Mouse (Mus musculus) MEL-GATA-1-ER (cell line): ENCODE data around the gene Tssk3.
"Not testable (repeated sequence)": the region's sequence is repeated elsewhere in the genome, so short reads cannot be mapped to it uniquely, and the experiment has no call there.

ENCODE experiments used
- DNase-seq: peaks from one replicate; pipeline ENCODE4 v3.0.0-alpha.2; 2012; ENCODE audit warnings: low read depth; ENCODE audit errors: extremely low read depth

The Tssk3 gene

DNA sequence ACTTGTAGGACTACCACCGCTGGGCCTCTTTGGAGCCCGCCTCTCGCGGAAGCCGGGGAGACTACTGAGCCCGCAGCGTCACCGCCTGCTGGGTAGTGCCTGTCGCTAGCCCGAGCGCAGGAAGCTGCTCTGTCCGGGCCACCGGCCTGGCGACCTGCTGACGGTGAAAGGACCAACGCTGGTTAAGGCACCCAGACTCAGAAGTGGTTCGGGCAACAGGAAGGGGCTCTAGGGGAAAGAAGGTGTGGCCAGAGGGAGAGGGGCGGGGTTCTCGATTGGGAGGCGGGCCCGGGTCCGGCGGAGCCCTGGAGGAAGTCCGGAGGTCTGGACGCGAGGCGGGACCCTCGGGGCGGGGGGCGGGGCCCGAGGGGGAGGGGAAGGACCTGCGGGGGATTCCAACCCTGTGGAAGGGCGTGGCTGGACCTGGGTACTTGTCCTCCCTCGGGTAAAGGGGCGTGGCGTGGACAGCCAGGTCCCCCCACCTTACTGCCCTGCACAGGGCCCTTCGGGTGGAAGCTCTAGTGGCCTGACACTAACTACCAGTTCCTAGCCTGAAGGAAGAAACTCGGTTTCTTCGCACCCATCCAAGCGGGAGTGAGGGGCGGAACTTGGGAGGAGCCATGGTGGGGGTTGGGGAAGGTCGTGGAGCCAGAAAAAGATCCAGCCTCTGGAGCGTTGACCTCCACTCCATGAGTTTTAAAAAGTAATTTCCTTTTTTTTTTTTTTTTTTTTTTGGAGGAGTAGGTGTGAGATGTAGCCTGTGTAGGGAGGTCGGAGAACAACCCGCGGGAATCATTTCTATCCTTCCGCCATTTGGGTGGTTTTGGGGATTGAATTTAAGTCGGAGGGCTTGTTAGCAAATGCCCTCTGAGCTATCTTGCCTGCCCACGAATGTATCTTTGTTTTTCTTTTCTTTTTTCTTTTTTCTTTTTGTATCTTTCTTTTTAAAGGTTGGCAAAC, 10.1 kb upstream of the Tssk3 start:
- peak; percentile 42 for DNase-seq

DNA sequence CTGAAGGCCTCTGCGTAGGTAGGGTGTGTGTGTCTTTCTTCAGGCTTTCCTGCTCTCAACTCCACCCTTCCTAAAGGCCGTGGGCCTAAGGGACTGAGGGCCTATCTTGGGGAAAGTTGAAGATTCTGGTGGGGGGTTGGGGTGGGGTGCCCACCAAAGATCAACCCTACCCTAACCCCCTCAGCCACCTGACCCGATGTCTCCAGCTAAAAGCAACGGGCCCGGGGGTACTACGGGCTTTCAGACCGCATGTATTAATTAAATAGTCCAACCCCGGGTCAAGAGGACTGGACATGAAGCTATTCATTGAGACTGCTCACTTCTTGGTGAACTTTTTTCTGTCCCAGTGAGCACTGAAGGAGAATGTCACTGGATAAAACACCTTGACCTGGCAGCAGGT, 9.2 kb upstream of the Tssk3 start:
- DNase-seq: no peak

DNA sequence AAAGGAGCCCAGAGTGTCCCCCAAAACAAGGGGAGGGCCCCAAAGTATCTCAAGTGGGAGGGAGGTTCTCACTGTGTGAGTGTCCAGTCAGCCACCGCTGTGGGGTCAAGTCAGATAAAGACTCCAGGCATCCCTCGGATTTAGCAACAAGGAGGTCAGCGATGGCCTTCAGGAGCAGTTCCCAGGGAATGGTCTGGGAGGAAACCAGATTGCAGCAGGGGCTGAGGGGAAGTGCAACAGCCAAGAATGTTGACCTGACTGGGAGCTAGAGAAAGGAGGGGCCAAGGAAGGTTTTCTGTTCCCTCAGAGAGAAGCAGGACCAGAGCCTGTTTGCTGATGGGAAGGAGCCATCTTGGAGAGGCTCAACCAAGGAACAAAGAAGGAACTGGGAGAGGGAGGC, 8.1 kb upstream of the Tssk3 start:
- DNase-seq: no peak

DNA sequence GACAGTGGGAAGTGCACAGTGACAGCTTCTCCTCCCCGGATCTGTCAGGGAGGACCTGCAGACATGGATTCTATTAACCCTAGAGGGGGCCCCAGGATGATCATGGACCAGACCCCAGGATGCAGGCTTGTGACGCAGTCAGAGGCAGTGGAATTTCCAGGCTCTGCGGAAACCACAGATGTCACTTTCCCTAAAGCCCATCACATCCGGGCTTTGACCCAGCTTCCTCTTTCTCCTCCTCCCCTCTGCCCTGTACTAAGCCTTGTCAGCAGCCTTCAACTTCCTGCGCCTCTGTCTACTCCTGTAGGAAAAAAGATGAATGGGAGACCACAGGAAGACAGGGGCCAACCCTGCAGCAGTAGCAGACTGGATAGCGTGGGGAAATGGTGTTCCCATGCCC, 5.8 kb upstream of the Tssk3 start:
- peak; percentile 38 for DNase-seq

DNA sequence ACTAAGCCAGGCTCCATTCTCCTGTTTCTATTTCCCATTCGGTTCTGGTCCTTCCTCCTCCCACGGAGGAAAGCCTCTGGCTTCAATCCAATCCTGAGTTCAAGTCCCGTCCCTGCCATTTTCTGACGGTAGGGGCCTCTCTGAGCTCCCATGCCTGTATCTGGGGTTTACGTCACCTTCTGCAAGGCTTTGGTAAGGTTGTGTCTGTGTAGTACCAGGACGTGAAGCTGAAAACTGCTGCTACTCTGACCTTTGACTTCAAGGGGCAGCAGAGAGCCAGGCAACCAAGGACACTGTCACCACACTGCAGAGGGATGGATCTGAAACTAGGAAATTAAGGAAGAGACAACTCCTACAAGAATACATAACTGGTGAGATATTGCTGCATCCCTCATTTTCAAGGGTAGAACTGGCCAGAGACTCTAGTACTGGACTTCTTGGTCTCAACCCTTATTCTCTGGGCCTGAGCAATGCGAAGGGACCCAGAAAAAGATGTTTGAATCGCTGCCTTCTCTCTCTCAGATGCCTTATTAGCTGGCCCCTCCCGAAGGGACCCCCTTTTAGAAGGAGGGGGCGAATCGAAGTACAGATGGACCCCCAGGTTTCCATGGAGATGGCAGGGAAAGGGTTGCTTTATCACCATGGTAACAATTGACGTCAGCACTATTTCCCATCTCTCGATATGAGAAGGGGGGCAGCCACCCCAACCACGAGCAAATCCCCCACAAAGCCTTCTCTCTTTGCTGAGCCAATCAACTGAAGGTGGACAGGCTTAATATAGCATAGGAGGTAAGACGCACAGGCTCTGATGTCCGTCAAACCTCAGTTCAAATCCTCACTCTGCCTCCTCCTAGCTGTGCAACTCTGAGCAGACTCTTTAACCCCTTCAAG, 5.1 kb upstream of the Tssk3 start:
- no peak for DNase-seq

DNA sequence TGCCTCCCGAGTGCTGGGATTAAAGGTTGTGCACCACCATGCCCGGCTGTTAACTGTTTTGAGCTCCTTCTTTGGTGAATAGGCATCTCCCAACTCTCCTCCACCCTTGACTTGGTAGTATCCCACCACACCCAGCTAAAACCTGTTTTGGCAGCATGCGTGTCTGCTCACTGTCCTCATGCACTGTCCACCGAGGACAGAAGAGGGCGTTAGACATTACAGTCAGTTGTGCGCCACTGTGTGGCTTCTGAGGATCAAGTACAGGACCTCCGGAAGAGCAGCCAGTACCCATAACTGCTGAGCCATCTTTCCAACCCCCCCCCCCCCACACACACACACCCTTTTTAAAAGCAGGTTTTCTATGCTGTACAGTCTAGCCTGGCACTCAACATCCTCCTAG, 3.9 kb upstream of the Tssk3 start:
- DNase-seq: no peak

DNA sequence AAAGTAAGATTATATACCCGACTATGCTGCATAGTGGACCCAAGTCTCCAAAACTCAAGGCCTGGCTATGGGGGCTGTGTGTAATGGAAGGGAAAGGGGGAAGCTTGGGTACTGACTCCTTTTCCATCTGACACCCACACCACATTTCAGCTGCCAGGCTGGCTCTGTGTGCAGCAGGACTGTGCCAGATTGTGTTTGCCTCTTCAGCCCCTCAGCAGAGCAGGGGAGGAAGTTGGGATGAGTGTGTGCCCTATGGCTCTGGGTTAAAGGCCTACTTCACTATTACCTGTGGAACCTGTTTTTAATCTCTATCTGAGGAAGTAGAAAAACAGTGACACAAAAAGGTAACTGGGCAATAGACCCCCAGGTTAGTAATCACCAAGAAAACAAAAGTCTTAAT, 9.7 kb downstream of the Tssk3 start:
- DNase-seq: no peak

DNA sequence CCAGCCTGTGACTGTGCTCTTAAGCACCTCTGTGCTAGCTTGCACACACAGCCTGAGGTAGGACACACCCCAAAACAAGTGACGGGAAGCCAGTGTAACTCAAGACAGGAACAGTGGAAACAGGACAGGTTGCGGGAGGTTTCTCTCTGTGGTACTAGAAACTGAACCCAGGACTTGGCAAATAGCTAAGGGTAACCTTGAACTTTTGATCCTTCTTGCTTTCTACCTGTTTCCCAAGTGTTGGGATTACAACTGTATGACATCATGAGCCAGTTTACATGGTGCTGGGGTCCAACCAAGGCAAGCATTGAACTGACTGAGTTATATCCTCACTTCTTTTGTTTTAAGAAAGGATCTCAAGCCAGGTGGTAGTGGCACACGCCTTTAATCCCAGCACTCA, 11.0 kb downstream of the Tssk3 start:
- no peak for DNase-seq

DNA sequence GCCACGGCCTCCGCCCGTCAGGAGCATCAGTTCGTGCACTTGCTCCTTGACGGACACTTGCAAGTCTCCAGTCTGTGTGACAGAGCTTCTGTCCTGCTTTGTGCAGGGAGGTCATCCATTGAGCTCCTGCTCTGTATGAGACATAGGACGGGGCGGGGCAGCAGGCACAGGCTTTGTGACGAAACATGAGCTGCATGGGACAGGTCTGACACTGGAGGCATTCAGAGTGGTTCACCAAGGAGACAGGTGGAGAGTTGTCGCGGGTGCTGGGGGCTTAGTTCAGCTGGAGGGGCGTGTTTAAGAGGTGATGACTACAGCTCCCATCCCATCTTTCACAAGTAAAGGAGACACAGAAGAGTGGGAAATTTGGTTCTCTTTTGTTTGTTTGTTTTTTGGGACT, 14.8 kb downstream of the Tssk3 start:
- DNase-seq: no peak

DNA sequence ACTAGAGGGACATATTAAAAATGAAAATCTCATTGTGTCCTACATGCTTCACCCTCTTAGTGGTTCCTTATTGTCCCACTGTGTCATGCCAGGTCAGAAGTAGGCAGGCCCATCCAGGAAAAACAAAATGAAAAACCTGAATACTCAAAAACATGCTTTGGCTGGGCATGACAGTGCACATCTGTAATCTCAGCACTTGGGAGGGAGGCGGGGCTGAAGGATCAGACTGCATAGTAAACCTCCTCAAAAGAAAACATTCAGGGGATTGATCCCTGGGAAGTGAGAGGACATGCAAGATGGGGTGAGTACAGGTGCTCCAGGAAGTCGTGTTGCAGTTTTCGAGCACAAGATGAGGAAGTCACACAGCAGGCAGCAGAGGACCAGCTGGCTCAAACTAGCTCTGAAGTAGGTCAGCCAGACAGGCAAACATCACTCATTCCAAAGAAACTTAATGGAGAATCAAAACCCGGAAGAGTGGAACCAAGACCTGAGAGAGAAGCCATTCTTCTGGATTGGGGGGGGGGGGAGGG, 26.5 kb downstream of the Tssk3 start:
- DNase-seq: no peak

DNA sequence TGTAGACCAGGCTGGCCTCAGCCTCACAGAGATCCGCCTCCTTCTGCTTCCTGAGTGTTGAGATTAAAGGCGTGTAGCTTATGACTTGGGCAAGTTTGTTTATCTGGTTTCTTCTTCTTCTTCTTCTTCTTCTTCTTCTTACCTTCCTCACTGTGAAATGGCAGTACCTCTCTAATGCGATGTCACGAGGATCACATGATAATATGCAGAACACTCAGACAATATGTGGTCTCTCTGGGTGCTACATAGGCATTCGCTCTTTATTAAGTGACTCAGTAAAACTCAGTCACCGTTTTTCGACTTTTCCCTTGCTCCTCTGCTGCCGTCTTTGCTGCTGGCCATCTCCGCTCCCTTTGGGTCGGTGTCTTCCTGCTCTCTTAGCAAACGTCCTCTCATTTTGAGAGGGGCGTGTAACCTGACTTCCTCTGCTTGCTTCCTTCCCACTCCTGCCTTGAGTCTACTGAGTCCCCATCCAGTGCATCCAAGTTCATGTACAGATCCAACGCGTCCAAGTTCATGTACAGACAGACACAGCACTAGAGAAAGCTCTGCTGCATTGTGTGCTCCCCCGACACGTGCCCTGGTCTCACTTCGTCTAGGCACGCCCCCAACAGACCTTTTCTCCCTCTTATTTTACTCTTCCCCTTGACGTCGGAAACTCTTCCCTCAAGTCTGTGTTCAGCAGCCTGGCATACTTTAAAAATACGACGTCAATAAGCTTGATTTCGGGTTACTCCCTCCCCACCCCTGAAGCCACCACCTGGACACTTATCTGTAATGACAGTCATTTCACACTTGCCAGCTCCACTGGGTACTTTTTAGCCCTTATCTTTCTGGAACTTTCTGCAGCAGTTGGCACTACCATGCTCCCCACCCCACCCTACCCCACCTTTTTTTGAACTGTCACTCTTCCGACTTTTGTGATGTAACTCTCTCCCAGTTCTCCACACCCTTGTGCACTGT, 27.4 kb downstream of the Tssk3 start:
- DNase-seq: peak; percentile 62

DNA sequence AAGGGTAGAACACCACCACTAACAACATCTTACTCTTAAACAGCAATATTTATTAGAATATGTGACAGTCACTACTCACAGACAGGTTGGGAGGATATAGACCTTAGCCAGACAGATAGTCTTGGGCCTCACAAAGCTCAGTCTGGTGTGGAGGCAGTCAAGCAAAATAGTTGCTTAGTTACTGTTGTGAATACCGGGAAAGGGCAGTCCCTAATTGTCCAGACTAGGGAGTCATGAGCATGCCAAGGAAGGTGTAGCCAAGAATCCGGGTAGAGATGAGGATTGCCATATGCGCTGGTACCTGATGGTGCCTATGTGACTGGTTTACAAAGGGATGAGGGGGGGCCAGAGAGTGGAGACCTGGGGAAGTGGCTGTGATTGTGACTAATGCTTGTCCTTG, 28.7 kb downstream of the Tssk3 start:
- no peak for DNase-seq

DNA sequence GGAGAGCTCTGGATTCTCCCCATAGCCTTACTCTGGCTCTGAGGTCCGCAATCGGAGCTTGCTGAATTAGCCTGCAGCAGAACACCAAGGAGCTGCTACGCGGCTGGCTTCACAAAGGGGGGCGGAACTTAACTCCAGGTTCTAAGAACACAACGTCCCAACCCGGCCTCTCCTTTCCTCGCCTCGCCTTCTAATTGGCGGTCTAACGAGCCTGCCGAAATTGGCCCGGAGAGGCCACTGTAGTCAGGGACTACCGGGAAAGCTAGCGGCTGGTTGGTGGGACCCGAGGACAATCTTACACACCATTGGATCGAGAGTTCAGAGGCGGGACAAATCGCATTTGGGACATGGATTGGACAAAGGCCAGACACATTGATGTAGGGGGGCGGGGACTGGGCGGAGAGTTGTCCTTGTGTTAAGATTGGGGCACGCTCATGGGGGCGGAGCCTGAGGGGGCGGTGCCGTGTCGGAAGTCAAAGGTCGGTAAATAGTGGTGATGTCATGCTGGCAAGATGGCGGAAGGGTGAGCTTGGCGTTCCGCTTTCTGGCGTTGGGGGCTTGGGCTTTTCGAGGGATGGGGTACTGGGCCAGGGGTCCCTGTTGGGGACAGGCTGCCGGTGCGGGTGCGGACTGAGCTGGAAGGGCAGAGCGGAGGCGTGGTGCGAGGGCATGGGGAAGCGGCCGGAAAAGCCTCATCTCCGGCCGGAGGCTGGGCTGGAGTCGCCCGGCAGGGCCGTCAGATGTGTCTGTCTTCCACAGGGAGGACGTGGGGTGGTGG, 29.4 kb downstream of the Tssk3 start, which contains the start of gene Bsdc1:
Gene Bsdc1, plus strand, starts transcription at position 399 of the 778 bp plus-strand sequence.
- peak; percentile 99 for DNase-seq

DNA sequence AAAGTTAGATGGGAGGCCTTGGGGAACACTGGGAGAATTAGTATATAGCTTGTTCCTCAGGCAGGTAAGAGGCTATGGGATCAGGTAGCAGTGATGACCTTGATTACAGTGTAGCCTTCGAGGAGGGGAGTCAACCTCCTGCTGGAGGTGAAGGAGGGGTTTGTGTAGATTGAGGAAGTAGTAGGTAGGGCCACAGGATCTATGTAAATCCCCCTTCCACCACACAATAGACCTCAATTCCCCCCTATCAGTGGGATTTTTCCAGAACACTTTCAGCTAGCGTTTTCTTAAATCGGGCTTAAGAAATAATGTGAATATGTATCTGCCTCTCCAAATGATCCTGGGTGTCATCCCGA, 30.0 kb downstream of the Tssk3 start:
- DNase-seq: no peak

DNA sequence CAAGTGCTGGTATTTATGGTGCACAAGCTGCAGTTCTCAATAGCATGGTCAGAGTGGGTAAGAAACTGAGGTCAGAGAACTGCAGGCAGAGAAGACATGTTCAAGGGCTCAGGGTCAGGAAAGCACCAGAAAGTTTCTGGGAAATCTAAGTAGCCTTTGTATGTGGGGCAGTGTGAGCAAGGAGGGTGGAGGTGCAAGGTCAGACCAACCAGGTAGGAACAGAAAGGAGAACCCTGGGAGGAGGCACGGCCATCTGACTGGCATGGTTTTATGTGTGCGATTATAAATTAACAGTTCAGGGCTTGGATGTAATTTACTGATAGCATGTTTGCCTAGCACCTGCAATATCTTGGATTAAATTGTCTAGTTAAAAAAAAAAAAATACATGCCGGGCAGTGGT, 31.1 kb downstream of the Tssk3 start:
- no peak for DNase-seq

DNA sequence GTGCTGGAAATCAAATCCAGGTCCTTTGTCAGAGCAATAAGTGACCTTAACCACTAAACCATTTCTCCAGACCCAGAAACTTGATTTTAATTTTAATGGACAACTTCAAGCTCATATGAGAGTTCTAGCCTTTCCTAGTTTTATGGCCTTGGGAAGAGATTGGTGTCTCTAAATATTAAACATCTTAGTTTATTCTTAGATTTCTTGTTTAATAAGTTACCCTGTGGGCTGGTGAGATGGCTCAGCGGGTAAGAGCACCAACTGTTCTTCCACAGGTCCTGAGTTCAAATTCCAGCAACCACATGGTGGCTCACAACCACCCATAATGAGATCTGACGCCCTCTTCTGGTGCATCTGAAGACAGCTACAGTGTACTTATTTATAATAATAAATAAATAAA, 33.5 kb downstream of the Tssk3 start:
- not testable (repeated sequence) for DNase-seq

DNA sequence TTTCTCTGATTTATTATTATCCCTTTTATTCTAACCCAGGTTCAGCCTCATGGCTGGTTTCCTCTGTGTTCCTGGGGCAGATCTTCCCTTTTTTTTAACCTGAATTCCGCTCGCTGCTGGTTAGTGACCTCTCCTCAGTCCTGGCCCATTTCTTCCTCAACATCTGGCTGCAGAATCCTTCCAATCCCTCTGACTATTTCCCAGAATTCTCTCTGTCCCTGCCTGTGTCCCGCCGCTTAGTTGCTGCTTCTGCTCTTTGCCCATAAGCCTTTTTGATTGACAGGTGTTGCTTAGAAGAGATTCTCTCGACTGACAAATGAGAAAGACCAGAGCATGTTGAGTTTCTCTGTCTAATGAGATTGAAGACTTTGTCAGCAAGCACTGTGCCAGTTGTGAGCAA, 34.7 kb downstream of the Tssk3 start:
- DNase-seq: no peak

DNA sequence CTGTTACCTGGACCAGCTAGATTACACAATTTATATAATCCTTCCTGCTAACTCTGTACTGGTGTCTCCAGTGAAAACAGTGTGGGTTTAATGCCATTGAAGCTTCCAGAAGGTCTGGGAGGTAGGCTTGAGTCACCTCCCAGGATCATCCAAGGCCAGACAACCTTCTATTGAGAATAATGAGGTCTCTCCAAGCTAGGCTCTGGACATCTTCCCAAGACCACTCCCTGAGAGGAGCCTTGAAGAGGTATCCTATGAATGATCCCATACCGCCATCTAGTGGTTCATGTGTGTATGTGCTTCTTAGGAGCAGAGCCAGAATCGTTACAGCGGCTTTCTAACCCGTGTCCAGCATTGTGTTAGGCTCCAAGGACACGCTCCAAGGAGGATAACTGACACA, 35.6 kb downstream of the Tssk3 start:
- peak; percentile 62 for DNase-seq

DNA sequence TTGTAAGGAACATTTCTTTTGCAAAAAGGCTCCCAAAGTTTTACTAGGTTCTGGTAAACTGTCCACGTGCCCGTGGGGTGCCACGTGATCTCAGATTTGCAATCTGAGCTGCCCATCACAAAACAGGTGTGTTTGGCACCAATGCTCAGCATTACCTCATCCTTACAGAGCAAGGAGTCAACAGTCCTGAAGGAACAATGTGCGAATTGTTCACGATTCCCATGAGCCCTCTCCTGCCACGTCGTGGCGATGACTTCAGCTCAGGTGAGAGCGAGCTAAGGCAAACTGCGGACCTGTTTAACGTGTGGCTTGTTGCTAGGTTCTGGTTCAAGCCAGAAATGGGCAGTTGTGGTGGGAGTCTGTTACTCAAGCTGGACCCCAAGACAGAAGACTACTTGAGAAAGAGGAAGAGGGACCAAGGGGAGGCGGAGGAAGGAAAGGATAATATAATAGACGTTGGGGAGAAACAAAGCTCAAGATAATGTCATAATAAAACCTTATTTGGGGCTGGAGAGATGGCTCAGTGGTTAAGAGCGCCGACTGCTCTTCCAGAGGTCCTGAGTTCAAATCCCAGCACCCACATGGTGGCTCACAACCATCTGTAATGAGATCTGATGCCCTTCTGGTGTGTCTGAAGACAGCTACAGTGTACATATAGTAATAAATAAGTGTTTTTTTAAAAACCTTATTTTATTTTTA, 39.2 kb downstream of the Tssk3 start:
- no peak for DNase-seq

DNA sequence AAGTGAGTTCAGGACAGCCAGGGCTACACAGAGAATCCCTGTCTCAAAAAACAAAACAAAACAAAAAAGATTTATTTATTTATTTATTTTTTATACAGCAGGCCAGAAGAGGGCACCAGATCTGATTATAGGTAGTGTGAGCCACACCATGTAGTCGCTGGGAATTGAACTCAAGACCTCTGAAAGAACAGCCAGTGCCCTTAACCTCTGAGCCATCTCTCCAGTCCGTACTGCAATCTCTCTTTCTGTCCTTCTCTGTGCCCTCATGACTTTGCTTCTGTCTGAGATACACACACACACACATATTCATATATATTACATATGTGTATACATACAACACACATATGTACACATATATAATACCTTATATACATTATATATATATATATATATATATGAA, 40.0 kb downstream of the Tssk3 start:
- DNase-seq: no peak
